Mouse (Mus musculus) heart, embryonic 10.5 days (tissue): ENCODE data around the gene Sipa1l1. TPM values are rescaled to one million over a fixed set of nuclear protein-coding genes. Genes with fewer than 3 reads are reported as not detected.

Source experiments
- DNase-seq: peaks from one replicate; pipeline ENCODE4 v3.0.0-alpha.2; 2017; ENCODE audit warnings: low spot score
- H3K27ac ChIP-seq: fragments of 300-500 bp; sonication (generic); 2 replicates; pipeline ENCODE4 v1.5.1; 2016; ENCODE audit warnings: mild to moderate bottlenecking
- H3K27me3 ChIP-seq: fragments of 300-500 bp; sonication (generic); 2 replicates; pipeline ENCODE4 v1.6.1; 2016; ENCODE audit warnings: mild to moderate bottlenecking; ENCODE audit not compliant: poor library complexity, insufficient read depth, severe bottlenecking
- H3K36me3 ChIP-seq: fragments of 300-500 bp; sonication (generic); 2 replicates; pipeline ENCODE4 v1.6.1; 2016; ENCODE audit warnings: mild to moderate bottlenecking, moderate library complexity
- H3K4me1 ChIP-seq: fragments of 300-500 bp; sonication (generic); 2 replicates; pipeline ENCODE4 v1.6.1; 2016; ENCODE audit warnings: mild to moderate bottlenecking
- H3K4me3 ChIP-seq: fragments of 300-500 bp; sonication (generic); 2 replicates; pipeline ENCODE4 v1.5.1; 2016; ENCODE audit warnings: mild to moderate bottlenecking, moderate library complexity
- H3K9me3 ChIP-seq: fragments of 300-500 bp; sonication (generic); 2 replicates; pipeline ENCODE4 v1.6.1; 2016; ENCODE audit warnings: mild to moderate bottlenecking, moderate library complexity
- WGBS: fragments of 180-500 bp; shearing (Covaris S2); methylation state at CpG from one replicate; pipeline ENCODE4 v1.1.7; 2016; 5-methylcytosine and 5-hydroxymethylcytosine counted together
- polyA plus RNA-seq: library from polyadenylated mRNA; unstranded; fragments of >200 nt; fragmentation: Nextera tagmentation; extraction: Ambion mirVana; gene quantifications from 2 replicates; pipeline ENCODE4 v1.2.1, GENCODE M21; 2016

Sipa1l1 gene
- polyA plus RNA-seq, 1 experiment from 2014 or later: 35.2 TPM

- no peak for DNase-seq
- Histone ChIP-seq H3K4me3 (no peak overlapping the region), H3K27ac (no peak overlapping the region), H3K27me3 (no peaks in the 10 kb centered on the region), H3K36me3 (peaks cover 56% of the 10 kb centered on the region), H3K4me1 (peaks cover 5% of the 10 kb centered on the region; the same call in 1 of the 2 replicates), H3K9me3 (no peaks in the 10 kb centered on the region)
- 71% methylated on average over 7 of the region's 7 CpGs for WGBS
These were observed 231.7 kb downstream of the Sipa1l1 start for GRCm38 (mm10) chr12:82400783-82401182.

GRCm38 (mm10) chr12:82401440-82401839, 232.3 kb downstream of the Sipa1l1 start:
- Histone ChIP-seq H3K9me3 (no peaks in the 10 kb centered on the region), H3K4me3 (no peak overlapping the region), H3K27ac (no peak overlapping the region), H3K36me3 (peaks cover 54% of the 10 kb centered on the region), H3K4me1 (peaks cover 5% of the 10 kb centered on the region; the same call in 1 of the 2 replicates), H3K27me3 (no peaks in the 10 kb centered on the region)
- 78% methylated on average over 4 of the region's 4 CpGs for WGBS
- no peak for DNase-seq

DNA sequence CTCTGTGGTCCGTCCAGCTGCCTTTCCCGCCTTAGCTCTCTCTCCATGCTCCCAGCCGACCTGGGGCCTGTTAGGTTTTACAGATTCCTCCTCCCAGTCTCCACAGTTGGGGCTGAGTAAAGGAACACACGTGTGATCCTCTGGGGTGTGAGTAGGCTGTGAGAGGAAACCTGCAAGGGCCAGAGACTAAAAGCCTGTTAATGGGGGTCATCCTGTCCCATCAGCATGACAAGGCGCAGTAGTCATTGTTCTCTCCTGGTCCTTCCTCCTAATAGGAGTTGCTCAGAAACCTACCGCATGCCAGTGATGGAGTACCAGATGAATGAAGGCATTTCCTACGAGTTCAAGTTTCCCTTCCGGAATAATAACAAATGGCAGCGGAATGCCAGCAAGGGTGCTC, 233.5 kb downstream of the Sipa1l1 start:
- 76% methylated on average over 9 of the region's 9 CpGs for WGBS
- Histone ChIP-seq H3K36me3 (peaks cover 42% of the 10 kb centered on the region), H3K4me1 (peaks cover 8% of the 10 kb centered on the region; the same call in 1 of the 2 replicates), H3K4me3 (no peak overlapping the region), H3K27ac (no peak overlapping the region), H3K9me3 (no peaks in the 10 kb centered on the region), H3K27me3 (no peaks in the 10 kb centered on the region)
- no peak for DNase-seq

DNA sequence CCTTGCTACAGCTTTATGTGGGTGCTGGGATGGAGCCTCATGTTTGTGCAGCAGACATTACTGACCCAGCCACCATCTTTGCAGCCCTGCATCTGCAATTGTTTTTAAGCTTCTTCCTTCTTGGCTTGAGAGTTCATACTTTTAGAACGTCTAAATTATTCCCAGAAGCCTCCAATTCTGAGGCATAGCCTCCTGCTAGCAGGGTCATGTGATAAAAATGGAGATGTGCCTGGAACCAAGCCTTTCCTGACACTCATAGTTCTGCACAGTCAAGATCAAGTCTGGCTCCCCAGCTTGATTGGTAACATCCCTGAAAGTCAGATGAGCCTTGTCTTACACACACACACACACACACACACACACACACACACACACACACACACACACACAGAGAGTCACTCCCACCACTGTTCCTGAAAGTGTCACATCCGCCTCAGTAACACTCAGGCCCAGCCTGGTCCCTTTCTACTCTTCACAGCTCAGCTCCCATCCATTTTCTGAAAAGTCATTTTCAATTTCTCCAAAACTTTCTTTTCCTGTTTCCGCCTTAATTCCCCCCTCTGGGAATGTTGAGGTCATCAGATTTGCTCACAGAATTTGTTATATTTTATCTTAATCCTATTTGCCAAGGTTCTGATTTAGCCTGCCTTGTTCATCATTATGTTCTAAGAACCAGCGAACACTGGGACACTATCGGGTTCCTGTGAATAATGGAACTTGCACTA, 238.6 kb downstream of the Sipa1l1 start:
- 82% methylated on average over 5 of the region's 5 CpGs for WGBS
- DNase-seq: no peak
- Histone ChIP-seq H3K27ac (no peak overlapping the region), H3K4me3 (no peak overlapping the region), H3K36me3 (peaks cover 38% of the 10 kb centered on the region), H3K4me1 (peaks cover 15% of the 10 kb centered on the region; the same call in 1 of the 2 replicates), H3K27me3 (no peaks in the 10 kb centered on the region), H3K9me3 (no peaks in the 10 kb centered on the region)

DNA sequence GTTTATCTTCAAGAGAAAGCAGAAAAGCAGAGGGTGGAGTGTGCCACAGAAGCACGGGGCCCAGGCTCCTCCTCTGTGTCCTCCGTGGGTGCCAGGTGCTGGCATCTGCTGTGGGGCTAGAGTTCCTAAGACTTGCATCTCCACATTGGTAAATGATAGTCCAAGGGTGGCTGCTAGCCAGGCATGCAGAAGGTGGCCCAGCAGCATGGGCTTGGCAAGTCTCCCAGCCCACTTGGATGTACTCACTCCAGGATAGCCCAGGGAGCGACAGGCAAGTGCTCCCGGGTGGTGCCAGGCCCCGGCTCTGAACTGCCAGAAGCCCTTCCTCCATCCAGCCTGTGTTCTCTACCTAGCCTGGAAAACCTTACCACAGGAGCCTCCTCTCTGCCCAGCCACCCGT, 239.4 kb downstream of the Sipa1l1 start:
- WGBS: 83% methylated on average over 6 of the region's 6 CpGs
- peak overlapping the region; percentile 60; the same call in 1 of the 2 replicates for H3K27ac ChIP-seq

DNA sequence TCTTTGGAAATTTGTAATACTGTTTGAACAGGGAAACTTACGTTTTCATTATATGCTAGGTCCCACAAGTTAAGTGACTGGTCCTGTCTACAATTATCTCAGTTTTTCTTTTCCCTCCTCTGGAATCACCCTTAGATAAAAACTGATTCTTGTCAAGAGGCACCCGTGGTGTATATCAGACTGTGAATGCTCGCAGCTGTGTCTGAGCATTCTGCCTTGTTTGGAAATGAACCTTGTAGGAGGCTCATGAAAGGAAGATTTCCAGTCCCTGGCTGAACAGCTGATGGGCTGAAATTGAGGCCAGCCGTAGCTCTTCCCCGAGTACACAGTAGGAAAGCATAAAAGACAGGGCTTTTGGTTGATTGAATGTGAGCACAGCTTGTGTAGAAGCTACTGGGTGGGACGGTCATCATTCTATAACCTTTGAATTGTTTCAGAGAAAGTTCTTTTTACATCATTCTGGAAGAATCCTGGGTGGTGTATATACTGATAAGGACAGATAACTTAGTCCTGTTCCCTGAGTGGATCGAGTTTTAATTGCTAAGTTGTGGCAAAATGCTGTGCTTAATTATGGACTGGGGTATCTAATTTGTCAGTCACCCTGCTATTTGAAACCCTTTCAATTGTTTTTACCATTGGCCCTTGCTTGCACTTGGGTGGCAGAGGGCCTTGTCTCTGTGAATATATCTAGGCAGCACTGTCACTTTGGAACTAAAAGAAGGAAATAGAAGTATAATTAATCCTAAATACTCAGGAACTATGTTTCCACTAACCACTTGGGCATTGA, 240.8 kb downstream of the Sipa1l1 start:
- Histone ChIP-seq H3K27ac (no peak overlapping the region), H3K4me3 (no peak overlapping the region), H3K9me3 (no peaks in the 10 kb centered on the region), H3K4me1 (peaks cover 22% of the 10 kb centered on the region; the same call in 1 of the 2 replicates), H3K27me3 (no peaks in the 10 kb centered on the region), H3K36me3 (peaks cover 27% of the 10 kb centered on the region)
- no peak for DNase-seq
- WGBS: 51% methylated on average over 7 of the region's 7 CpGs

More for the DNA sequence above, 239.4 kb downstream of the Sipa1l1 start:
- Histone ChIP-seq H3K9me3 (no peaks in the 10 kb centered on the region), H3K27me3 (no peaks in the 10 kb centered on the region), H3K36me3 (peaks cover 31% of the 10 kb centered on the region), H3K4me3 (no peak overlapping the region), H3K4me1 (peaks cover 15% of the 10 kb centered on the region; the same call in 1 of the 2 replicates)
- no peak for DNase-seq

GRCm38 (mm10) chr12:82412291-82413032, 243.3 kb downstream of the Sipa1l1 start:
- no peak for DNase-seq
- no peak overlapping the region for H3K4me3 ChIP-seq
- H3K4me1 ChIP-seq: peaks cover 33% of the 10 kb centered on the region
- H3K9me3 ChIP-seq: no peaks in the 10 kb centered on the region
- 81% methylated on average over 3 of the region's 3 CpGs for WGBS
- peaks cover 33% of the 10 kb centered on the region for H3K36me3 ChIP-seq
- no peaks in the 10 kb centered on the region for H3K27me3 ChIP-seq
- no peak overlapping the region for H3K27ac ChIP-seq

DNA sequence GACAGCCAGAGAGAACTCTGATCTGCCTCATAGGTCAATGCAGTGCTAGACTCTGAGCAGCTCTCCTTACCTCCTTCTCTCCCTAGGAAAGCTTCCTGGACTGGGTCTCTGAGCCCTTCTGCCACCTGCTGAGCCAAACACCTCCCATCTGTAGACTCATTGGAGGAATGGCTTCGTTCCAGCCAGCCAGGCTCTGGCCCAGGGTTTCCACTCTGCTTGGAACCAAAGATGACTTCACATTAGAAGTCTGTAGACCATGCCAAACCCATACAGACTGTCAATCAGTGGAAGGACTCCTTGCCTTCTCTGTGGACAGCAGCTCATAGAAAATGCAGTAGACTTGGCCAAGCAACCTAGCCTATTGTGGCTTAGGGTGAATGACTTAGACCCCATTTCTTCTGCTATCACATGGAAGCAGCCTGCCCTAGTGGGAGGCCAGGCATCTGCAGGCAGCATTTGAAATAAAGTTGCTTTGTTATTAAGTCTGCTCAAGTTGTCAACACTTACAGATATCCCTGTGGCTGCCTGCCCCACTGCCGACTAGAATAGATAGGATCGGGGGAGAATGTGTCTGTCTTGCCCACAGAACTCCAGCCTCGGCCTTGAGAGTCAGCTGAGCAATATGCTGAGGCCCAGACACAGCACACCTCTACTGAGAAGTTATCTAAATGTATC, 246.7 kb downstream of the Sipa1l1 start:
- peaks cover 43% of the 10 kb centered on the region for H3K36me3 ChIP-seq
- whole genome bisulfite sequencing: 27% methylated on average over 4 of the region's 4 CpGs
- H3K27ac ChIP-seq: peak overlapping the region; percentile 49
- no peaks in the 10 kb centered on the region for H3K27me3 ChIP-seq
- no peak for DNase-seq
- H3K9me3 ChIP-seq: no peaks in the 10 kb centered on the region
- no peak overlapping the region for H3K4me3 ChIP-seq
- peaks cover 25% of the 10 kb centered on the region for H3K4me1 ChIP-seq

DNA sequence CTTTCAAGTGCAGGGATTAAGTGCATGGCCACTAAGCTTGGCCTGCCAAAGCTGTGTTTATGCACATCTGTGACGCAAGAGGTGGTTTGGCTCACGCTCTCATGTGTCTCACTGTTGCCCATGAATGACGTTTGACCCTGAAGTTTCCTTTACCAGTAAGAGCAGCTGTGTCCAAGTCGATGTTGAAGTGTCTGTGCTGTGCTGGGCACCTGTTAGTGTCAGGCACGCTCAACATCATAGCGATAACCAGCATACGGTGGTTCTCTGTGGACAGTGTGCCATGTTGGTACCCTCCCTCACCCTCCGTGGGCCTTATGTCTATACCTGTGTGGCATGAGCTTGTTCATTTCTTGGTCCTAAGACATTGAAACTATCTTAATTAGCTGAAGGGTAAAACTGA, 249.9 kb downstream of the Sipa1l1 start:
- no peak overlapping the region for H3K27ac ChIP-seq
- peaks cover 54% of the 10 kb centered on the region for H3K36me3 ChIP-seq
- H3K4me3 ChIP-seq: no peak overlapping the region
- WGBS: 87% methylated on average over 8 of the region's 8 CpGs
- DNase-seq: no peak
- no peaks in the 10 kb centered on the region for H3K9me3 ChIP-seq
- H3K4me1 ChIP-seq: peaks cover 25% of the 10 kb centered on the region
- H3K27me3 ChIP-seq: no peaks in the 10 kb centered on the region

GRCm38 (mm10) chr12:82424783-82425182, 255.7 kb downstream of the Sipa1l1 start:
- H3K36me3 ChIP-seq: peaks cover 69% of the 10 kb centered on the region
- 79% methylated on average over 15 of the region's 15 CpGs for WGBS

GRCm38 (mm10) chr12:82425853-82426252, 256.7 kb downstream of the Sipa1l1 start:
- peaks cover 74% of the 10 kb centered on the region for H3K36me3 ChIP-seq
- H3K4me3 ChIP-seq: no peak overlapping the region
- H3K27me3 ChIP-seq: no peaks in the 10 kb centered on the region
- no peaks in the 10 kb centered on the region for H3K9me3 ChIP-seq
- peaks cover 4% of the 10 kb centered on the region; the same call in 1 of the 2 replicates for H3K4me1 ChIP-seq
- 86% methylated on average over 11 of the region's 11 CpGs for WGBS
- DNase-seq: no peak
- no peak overlapping the region for H3K27ac ChIP-seq

More at GRCm38 (mm10) chr12:82424783-82425182, 255.7 kb downstream of the Sipa1l1 start:
- Histone ChIP-seq H3K27me3 (no peaks in the 10 kb centered on the region), H3K4me3 (no peak overlapping the region), H3K9me3 (no peaks in the 10 kb centered on the region), H3K4me1 (peaks cover 8% of the 10 kb centered on the region; the same call in 1 of the 2 replicates), H3K27ac (peak overlapping the region; percentile 7; the same call in 1 of the 2 replicates)
- no peak for DNase-seq

- Histone ChIP-seq H3K4me1 (peaks cover 4% of the 10 kb centered on the region; the same call in 1 of the 2 replicates), H3K27me3 (no peaks in the 10 kb centered on the region), H3K36me3 (peaks cover 70% of the 10 kb centered on the region), H3K27ac (no peak overlapping the region), H3K4me3 (no peak overlapping the region), H3K9me3 (no peaks in the 10 kb centered on the region)
- DNase-seq: no peak
- WGBS: 72% methylated on average over 2 of the region's 2 CpGs
These were observed 258.3 kb downstream of the Sipa1l1 start for GRCm38 (mm10) chr12:82427416-82427815.
